Mouse (Mus musculus): ENCODE data around the gene Grap.

DNA sequence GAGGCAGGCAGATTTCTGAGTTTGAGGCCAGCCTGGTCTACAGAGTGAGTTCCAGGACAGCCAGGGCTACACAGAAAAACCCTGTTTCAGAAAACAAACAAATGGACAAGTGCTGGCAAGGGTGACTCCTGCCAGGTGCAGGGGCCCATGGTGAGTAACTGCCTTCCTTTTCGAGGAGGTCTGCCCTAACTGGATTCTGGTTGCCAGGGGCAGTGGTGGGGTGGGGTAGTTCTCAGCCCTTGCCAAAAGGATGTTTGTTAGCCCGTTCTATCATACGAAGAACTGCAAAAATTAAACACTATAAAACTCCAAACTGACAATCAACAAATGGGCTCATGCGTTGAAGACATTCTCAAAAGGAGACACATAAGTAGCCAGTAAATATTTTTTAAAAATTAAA, 3.4 kb upstream of the Grap start:
- TF ChIP-seq EP300 (IDR thresholded peaks at IDR 0.05) (no peak), CTCF (IDR thresholded peaks at IDR 0.05) (no peak)
